Mouse (Mus musculus) liver, embryonic 13.5 days (tissue): Measurements from ENCODE around the gene Cyth1. TPM values are rescaled to one million over a fixed set of nuclear protein-coding genes. Genes with fewer than 3 reads are reported as not detected.
A peak's percentile ranks its signal among the peaks of the same experiment; 100 is the strongest.

Experiments used
- ATAC-seq: fragments of 200-750 bp; cut with Nextera tagmentation; 2 replicates; pipeline ENCODE4 v1.8.0; 2017; ENCODE audit warnings: low read depth, mild to moderate bottlenecking, moderate number of reproducible peaks, moderate library complexity
- DNase-seq: peaks from one replicate; pipeline ENCODE4 v3.0.0; 2022
- H3K27ac ChIP-seq: fragments of 300-500 bp; sonication (generic); 2 replicates; pipeline ENCODE4 v1.5.1; 2015; ENCODE audit warnings: moderate library complexity, mild to moderate bottlenecking, inconsistent platforms
- H3K27me3 ChIP-seq: fragments of 300-500 bp; sonication (generic); 2 replicates; pipeline ENCODE4 v1.6.1; 2015; ENCODE audit warnings: mild to moderate bottlenecking, inconsistent platforms
- H3K36me3 ChIP-seq: fragments of 300-500 bp; sonication (generic); 2 replicates; pipeline ENCODE4 v1.6.1; 2015; ENCODE audit warnings: mild to moderate bottlenecking, inconsistent platforms
- H3K4me1 ChIP-seq: fragments of 300-500 bp; sonication (generic); replicated peaks from 2 replicates; pipeline ENCODE4 v1.6.1; 2015; ENCODE audit warnings: inconsistent platforms
- H3K4me2 ChIP-seq: fragments of 300-500 bp; sonication (generic); 2 replicates; pipeline ENCODE4 v1.6.1; 2015; ENCODE audit warnings: inconsistent platforms, mild to moderate bottlenecking, moderate library complexity
- H3K4me3 ChIP-seq: fragments of 300-500 bp; sonication (generic); replicated peaks from 2 replicates; pipeline ENCODE4 v1.5.1; 2015; ENCODE audit warnings: mild to moderate bottlenecking, inconsistent platforms
- H3K9ac ChIP-seq: fragments of 300-500 bp; sonication (generic); 2 replicates; pipeline ENCODE4 v1.6.1; 2015; ENCODE audit warnings: mild to moderate bottlenecking, inconsistent platforms
- H3K9me3 ChIP-seq: fragments of 300-500 bp; sonication (generic); replicated peaks from 2 replicates; pipeline ENCODE4 v1.6.1; 2016; ENCODE audit warnings: inconsistent platforms
- WGBS: fragments of 180-500 bp; shearing (Covaris S2); methylation state at CpG from one replicate; pipeline ENCODE4 v1.1.7; 2015; ENCODE audit not compliant: insufficient replicate concordance; 5-methylcytosine and 5-hydroxymethylcytosine counted together
- polyA plus RNA-seq: library from polyadenylated mRNA; unstranded; fragments of >200 nt; fragmentation: Nextera tagmentation; extraction: Ambion mirVana; gene quantifications from 2 replicates; pipeline ENCODE4 v1.2.1, GENCODE M21; 2015

Gene Cyth1
- polyA plus RNA-seq, 1 experiment from 2014 or later, result 2.3 TPM

- H3K9me3 ChIP-seq, result no peaks in the 10 kb centered on the region
- H3K27me3 ChIP-seq, result no peaks in the 10 kb centered on the region
- DNase-seq (no peak), ATAC-seq (no peak)
- 69% methylated on average over 8 of the region's 8 CpGs for WGBS
- no peak overlapping the region for H3K9ac ChIP-seq
- no peak overlapping the region for H3K27ac ChIP-seq
- peaks cover 7% of the 10 kb centered on the region for H3K36me3 ChIP-seq
- H3K4me1 ChIP-seq, result peaks cover 6% of the 10 kb centered on the region; the same call in 1 of the 2 replicates
- H3K4me2 ChIP-seq, result no peak overlapping the region
- no peak overlapping the region for H3K4me3 ChIP-seq
These were observed 83.8 kb downstream of the Cyth1 start for GRCm38 (mm10) chr11:118164566-118164965.

- 67% methylated on average over 10 of the region's 10 CpGs for WGBS
- DNase-seq, result no peak
- H3K27ac ChIP-seq, result no peak overlapping the region
- H3K9me3 ChIP-seq, result no peaks in the 10 kb centered on the region
- H3K27me3 ChIP-seq, result no peaks in the 10 kb centered on the region
- no peak overlapping the region for H3K9ac ChIP-seq
- ATAC-seq, result no peak
- H3K4me2 ChIP-seq, result no peak overlapping the region
- H3K4me3 ChIP-seq, result no peak overlapping the region
- H3K36me3 ChIP-seq, result peaks cover 3% of the 10 kb centered on the region; the same call in 1 of the 2 replicates
- peaks cover 6% of the 10 kb centered on the region; the same call in 1 of the 2 replicates for H3K4me1 ChIP-seq
These were observed 86.1 kb downstream of the Cyth1 start for GRCm38 (mm10) chr11:118162245-118162644.

GRCm38 (mm10) chr11:118161240-118161639, 87.2 kb downstream of the Cyth1 start:
- peak; percentile 59 for ATAC-seq
- no peak for DNase-seq
- H3K4me3 ChIP-seq, result no peak overlapping the region
- peaks cover 2% of the 10 kb centered on the region; the same call in 1 of the 2 replicates for H3K36me3 ChIP-seq
- H3K9ac ChIP-seq, result no peak overlapping the region
- 49% methylated on average over 6 of the region's 6 CpGs for WGBS
- no peaks in the 10 kb centered on the region for H3K27me3 ChIP-seq
- no peak overlapping the region for H3K4me2 ChIP-seq
- no peak overlapping the region for H3K27ac ChIP-seq
- H3K9me3 ChIP-seq, result no peaks in the 10 kb centered on the region
- H3K4me1 ChIP-seq, result peaks cover 6% of the 10 kb centered on the region; the same call in 1 of the 2 replicates

GRCm38 (mm10) chr11:118160763-118161162, 87.6 kb downstream of the Cyth1 start:
- no peak overlapping the region for H3K9ac ChIP-seq
- H3K27ac ChIP-seq, result no peak overlapping the region
- H3K27me3 ChIP-seq, result no peaks in the 10 kb centered on the region
- no peaks in the 10 kb centered on the region for H3K9me3 ChIP-seq
- 63% methylated on average over 2 of the region's 2 CpGs for WGBS
- DNase-seq (no peak), ATAC-seq (no peak)
- no peak overlapping the region for H3K4me2 ChIP-seq
- H3K4me1 ChIP-seq, result peaks cover 6% of the 10 kb centered on the region; the same call in 1 of the 2 replicates
- H3K36me3 ChIP-seq, result no peaks in the 10 kb centered on the region
- H3K4me3 ChIP-seq, result no peak overlapping the region

GRCm38 (mm10) chr11:118158753-118159152, 89.6 kb downstream of the Cyth1 start:
- ATAC-seq, result no peak
- Histone ChIP-seq H3K4me2 (no peak overlapping the region), H3K9me3 (no peaks in the 10 kb centered on the region), H3K4me3 (no peak overlapping the region), H3K27me3 (no peaks in the 10 kb centered on the region), H3K27ac (no peak overlapping the region), H3K9ac (no peak overlapping the region), H3K4me1 (peaks cover 6% of the 10 kb centered on the region; the same call in 1 of the 2 replicates), H3K36me3 (no peaks in the 10 kb centered on the region)
- WGBS, result 50% methylated on average over 4 of the region's 4 CpGs
- no peak for DNase-seq

- Histone ChIP-seq H3K4me2 (no peak overlapping the region), H3K4me1 (peaks cover 4% of the 10 kb centered on the region; the same call in 1 of the 2 replicates), H3K27ac (no peak overlapping the region), H3K9me3 (no peaks in the 10 kb centered on the region), H3K27me3 (no peaks in the 10 kb centered on the region), H3K4me3 (no peak overlapping the region), H3K9ac (no peak overlapping the region), H3K36me3 (no peaks in the 10 kb centered on the region)
- DNase-seq (no peak), ATAC-seq (no peak)
- WGBS, result 61% methylated on average over 8 of the region's 8 CpGs
These were observed 91.8 kb downstream of the Cyth1 start for GRCm38 (mm10) chr11:118156480-118157060.

- ATAC-seq (no peak), DNase-seq (no peak)
These were observed 95.4 kb downstream of the Cyth1 start for GRCm38 (mm10) chr11:118152964-118153363.

GRCm38 (mm10) chr11:118151423-118152180, 96.8 kb downstream of the Cyth1 start:
- no peaks in the 10 kb centered on the region for H3K36me3 ChIP-seq
- no peaks in the 10 kb centered on the region for H3K27me3 ChIP-seq
- 67% methylated on average over 5 of the region's 5 CpGs for WGBS
- no peak overlapping the region for H3K27ac ChIP-seq
- H3K4me2 ChIP-seq, result no peak overlapping the region
- H3K4me1 ChIP-seq, result peaks cover 12% of the 10 kb centered on the region
- H3K9ac ChIP-seq, result no peak overlapping the region
- ATAC-seq, result no peak
- H3K9me3 ChIP-seq, result no peaks in the 10 kb centered on the region
- DNase-seq, result no peak
- H3K4me3 ChIP-seq, result no peak overlapping the region

More at GRCm38 (mm10) chr11:118152964-118153363, 95.4 kb downstream of the Cyth1 start:
- Histone ChIP-seq H3K27ac (no peak overlapping the region), H3K4me3 (no peak overlapping the region), H3K4me2 (no peak overlapping the region), H3K9me3 (no peaks in the 10 kb centered on the region), H3K27me3 (no peaks in the 10 kb centered on the region), H3K9ac (no peak overlapping the region), H3K4me1 (peaks cover 7% of the 10 kb centered on the region), H3K36me3 (no peaks in the 10 kb centered on the region)
- 46% methylated on average over 4 of the region's 4 CpGs for WGBS

- 68% methylated on average over 9 of the region's 9 CpGs for WGBS
- no peaks in the 10 kb centered on the region for H3K27me3 ChIP-seq
- H3K4me3 ChIP-seq, result no peak overlapping the region
- H3K4me1 ChIP-seq, result peaks cover 12% of the 10 kb centered on the region
- H3K36me3 ChIP-seq, result no peaks in the 10 kb centered on the region
- no peak for DNase-seq
- H3K9ac ChIP-seq, result no peak overlapping the region
- no peak overlapping the region for H3K4me2 ChIP-seq
- ATAC-seq, result no peak
- no peak overlapping the region for H3K27ac ChIP-seq
- H3K9me3 ChIP-seq, result no peaks in the 10 kb centered on the region
These were observed 98.2 kb downstream of the Cyth1 start for GRCm38 (mm10) chr11:118150115-118150701.

GRCm38 (mm10) chr11:118147877-118148637, 100.3 kb downstream of the Cyth1 start:
- peaks cover 17% of the 10 kb centered on the region for H3K4me1 ChIP-seq
- no peak for ATAC-seq
- H3K9me3 ChIP-seq, result no peaks in the 10 kb centered on the region
- H3K4me2 ChIP-seq, result no peak overlapping the region
- H3K36me3 ChIP-seq, result no peaks in the 10 kb centered on the region
- no peak overlapping the region for H3K4me3 ChIP-seq
- 61% methylated on average over 9 of the region's 9 CpGs for WGBS
- H3K27me3 ChIP-seq, result no peaks in the 10 kb centered on the region
- H3K9ac ChIP-seq, result no peak overlapping the region
- no peak overlapping the region for H3K27ac ChIP-seq
- DNase-seq, result no peak

- H3K4me3 ChIP-seq, result peak overlapping the region; percentile 16; the same call in 1 of the 2 replicates
- no peaks in the 10 kb centered on the region for H3K9me3 ChIP-seq
- no peaks in the 10 kb centered on the region for H3K27me3 ChIP-seq
- H3K9ac ChIP-seq, result no peak overlapping the region
- H3K36me3 ChIP-seq, result no peaks in the 10 kb centered on the region
- DNase-seq (no peak), ATAC-seq (no peak)
- H3K4me1 ChIP-seq, result peaks cover 17% of the 10 kb centered on the region
- 0 out of 2 replicates have a peak overlapping the region, but pooled peaks have one; percentile 35 for H3K4me2 ChIP-seq
- H3K27ac ChIP-seq, result no peak overlapping the region
- WGBS, result 82% methylated on average over 10 of the region's 10 CpGs
These were observed 101.9 kb downstream of the Cyth1 start for GRCm38 (mm10) chr11:118146446-118146845.
